Mouse (Mus musculus) kidney, postnatal 10 days (tissue): Measurements from ENCODE around the gene Iqgap2.

Experiments
- DNase-seq: peaks from one replicate; pipeline ENCODE4 v3.0.0; 2021; ENCODE audit warnings: mixed read lengths

Gene Iqgap2

GRCm38 (mm10) chr13:95777237-95777636 lies 114.5 kb downstream of the Iqgap2 start:
- DNase-seq = peak; percentile 86

DNA sequence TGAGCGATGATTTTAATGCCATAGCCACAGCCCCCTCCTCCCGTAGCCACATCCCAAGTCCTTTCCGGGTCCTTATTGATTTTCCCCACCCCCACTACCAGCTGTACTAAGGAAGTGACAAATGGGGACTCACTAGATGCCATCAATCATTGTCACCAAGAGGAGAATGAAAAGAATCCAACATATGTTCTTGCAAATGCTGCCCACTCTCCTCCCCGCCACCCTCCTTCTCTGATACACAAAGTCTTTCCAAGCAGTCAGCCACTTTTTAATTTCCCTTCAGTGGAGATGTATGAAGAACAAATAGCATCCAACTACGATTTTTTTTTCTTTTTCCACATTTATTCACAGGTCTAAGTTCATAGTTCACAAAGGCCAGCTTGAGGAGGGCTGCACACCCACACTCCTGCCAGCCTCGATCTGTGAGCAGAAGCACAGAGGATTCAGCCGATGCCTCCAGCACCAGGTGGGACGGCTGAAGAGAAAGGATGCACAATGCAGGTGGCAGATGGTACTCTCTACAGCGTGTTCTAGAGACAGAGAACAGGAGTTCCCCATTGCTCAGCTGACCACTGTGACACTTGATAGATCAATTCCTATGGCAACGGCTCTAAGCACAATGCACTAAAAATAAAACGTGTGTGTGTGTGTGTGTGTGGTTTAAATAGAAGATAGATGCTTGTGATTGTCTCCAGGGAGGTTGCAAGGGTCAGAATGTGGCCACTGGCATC lies 116.6 kb downstream of the Iqgap2 start:
- no peak for DNase-seq

GRCm38 (mm10) chr13:95765017-95765416 lies 126.7 kb downstream of the Iqgap2 start:
- peak; percentile 86 for DNase-seq

DNA sequence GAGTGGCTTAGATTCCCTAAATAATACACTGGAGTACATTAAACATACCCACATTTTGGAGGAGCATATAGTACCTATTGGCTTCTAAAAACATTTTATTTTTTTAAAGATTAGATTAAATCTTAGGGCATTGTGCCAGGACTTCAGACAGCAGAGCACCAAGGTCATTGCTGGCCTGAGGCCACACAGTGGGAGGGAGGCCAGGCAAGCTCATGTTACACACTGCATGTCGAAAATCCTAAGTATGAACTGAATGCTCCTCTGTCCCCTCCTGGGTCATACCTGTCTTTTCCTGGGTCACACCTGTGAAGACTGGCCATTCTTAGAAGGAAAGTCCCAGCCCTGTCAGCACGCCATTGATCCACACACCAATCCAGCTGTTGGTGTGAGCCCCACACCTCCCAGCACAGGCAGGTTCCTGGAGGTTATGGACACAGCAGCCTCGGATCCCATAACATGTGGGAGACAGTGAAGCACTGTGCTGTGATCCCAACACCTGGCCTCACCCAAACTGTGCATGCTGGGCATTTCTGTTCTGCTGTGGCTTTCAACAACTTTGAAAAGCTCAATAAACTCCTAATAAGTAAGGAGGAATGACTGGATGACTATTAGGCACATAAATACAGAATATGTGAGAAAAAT lies 127.7 kb downstream of the Iqgap2 start:
- DNase-seq = peak; percentile 69

DNA sequence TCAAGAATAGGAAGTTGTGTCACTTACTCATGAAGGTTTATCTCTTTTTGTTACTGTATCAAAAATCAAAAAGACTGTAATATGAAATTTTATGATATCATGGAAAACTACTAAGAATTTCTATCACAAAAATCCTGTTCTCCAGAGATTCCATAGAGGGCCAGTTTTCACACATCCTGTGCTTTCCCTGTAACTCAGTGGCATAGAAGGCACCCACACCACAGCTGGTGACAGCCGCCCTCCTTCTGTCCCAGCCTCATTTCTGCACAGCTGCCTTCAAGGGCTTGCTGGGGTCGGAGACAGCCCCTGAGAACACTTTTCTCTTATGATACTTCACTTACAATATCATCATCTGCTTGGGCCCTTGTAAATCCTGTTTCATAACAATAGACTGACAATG lies 131.9 kb downstream of the Iqgap2 start:
- DNase-seq = no peak

- DNase-seq = no peak
Observed at GRCm38 (mm10) chr13:95754285-95754684, 137.4 kb downstream of the Iqgap2 start.

DNA sequence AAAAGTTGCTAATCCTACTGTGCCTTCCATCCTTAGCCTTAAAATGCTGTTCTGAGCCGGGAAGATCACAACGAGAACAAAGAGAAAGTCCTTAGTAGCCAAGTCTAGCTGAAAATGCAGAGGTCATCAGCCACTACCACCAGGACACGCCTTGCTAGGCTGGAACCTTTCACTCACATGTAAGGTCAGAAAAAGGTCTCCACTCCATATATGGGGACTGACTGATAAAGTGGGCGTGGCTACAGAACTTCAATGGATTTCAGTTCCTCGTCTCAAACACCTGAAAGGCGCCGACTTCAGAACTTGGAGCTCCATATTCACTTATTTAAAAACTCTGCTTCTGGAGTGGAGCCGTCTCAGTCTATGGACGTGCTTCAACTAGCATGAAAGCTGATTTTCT lies 139.3 kb downstream of the Iqgap2 start:
- no peak for DNase-seq

- no peak for DNase-seq
Observed at GRCm38 (mm10) chr13:95747541-95747940, 144.2 kb downstream of the Iqgap2 start.

- DNase-seq = no peak
Observed at GRCm38 (mm10) chr13:95747101-95747500, 144.6 kb downstream of the Iqgap2 start.

DNA sequence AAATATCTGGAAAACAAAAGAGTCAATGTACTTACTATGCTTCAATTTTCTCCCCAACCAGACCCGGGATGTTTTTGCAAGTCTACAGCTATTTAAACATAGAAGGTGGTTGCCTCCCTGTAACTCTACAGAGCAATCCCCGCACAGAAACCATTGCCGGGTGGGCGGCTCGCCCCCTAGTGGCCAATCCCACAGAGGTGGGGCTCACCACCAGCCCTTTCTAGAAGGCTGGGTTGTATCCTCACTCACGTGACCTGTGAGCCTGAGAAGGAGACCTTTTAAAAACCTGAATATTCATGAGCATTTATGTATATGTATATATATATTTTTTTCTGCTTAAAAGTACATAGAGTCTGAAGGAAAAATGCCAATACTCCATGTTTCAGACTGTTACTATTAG lies 145.2 kb downstream of the Iqgap2 start:
- DNase-seq = peak; percentile 79

DNA sequence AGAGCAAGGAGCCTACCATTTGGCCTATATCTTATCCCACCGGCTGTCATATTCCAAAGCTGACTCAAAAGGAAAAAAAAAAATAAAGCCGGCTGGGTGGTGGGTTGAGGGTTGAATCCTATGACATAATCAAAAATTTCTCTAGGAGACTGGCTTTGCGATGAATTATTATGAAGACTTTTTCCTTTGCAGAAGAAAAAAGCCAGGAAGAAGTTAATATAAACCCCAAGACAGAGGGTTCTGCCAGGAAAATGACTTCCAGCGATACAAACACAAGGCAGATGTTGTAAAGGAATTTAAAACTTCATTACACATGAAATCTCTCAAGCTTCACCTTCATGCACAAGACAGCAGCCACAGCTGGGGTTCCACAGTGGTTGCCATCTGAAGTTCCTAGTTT lies 146.3 kb downstream of the Iqgap2 start:
- no peak for DNase-seq

- DNase-seq = no peak
Observed at GRCm38 (mm10) chr13:95742881-95743466, 148.7 kb downstream of the Iqgap2 start.

- DNase-seq = no peak
Observed at GRCm38 (mm10) chr13:95741813-95742689, 149.7 kb downstream of the Iqgap2 start.

GRCm38 (mm10) chr13:95739651-95740050 lies 152.1 kb downstream of the Iqgap2 start:
- DNase-seq = peak; percentile 48

DNA sequence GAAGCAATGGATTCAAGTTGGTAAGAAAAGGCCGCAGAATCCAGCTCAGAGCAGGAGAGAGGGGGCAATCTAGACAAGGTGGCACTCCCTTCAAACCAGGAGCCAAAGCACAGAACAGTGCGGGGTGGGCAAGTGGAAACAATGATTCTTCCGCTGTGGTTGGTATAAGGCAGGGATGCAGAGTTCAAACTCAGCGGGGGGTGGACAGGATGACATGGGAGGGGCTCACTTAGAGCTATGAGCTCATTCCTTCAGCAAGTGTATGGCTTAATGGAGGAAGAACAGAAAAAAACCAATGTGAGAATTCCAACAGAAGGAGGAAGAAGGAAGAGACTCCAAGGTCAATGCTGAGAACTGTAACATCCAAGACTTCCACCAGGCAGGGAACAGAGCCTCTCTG lies 161.2 kb downstream of the Iqgap2 start:
- DNase-seq = no peak

DNA sequence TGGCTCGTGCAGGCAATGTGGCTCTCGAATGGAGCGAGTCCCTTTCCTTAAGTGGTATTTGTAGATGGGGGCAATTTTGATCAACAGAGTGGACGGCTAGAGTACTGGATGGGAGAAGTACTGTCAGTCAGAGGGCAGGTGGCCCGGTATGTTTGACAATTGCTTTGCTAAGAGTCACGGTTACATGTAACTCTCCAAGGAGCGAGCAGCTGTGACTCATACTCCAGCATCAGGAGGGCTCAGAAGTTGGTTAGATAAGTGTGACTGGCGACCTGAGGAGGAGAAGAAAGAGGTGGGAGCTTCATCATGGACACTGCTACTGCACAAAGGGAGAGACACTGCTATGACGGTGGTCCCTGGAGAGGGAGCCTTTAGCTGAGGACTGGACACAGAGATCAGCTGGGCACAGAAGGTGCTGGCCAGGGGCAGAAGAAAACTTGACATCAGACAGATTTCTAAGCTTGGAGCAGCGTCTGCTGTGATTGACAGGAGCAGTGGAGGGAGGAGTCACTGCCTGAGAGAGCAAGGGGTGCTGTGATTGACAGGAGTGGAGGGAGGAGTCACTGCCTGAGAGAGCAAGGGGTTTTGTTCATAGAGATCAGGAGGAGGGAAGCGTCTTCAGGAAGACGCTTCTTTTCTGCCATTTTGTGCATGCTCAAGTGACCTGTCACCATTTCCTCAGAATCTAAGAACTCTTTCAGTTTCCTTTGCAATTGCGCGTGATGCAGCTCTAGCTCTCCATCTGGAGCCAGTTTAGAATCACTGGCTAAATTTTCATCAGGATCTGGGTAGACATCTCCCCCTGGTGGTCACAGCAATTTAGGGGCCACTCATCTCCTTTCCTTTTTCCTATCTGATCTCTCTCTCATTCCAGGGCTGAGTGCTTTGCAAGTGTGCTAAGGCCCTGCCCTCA lies 172.1 kb downstream of the Iqgap2 start:
- peak; percentile 81 for DNase-seq

GRCm38 (mm10) chr13:95715356-95715755 lies 176.4 kb downstream of the Iqgap2 start:
- DNase-seq = no peak

DNA sequence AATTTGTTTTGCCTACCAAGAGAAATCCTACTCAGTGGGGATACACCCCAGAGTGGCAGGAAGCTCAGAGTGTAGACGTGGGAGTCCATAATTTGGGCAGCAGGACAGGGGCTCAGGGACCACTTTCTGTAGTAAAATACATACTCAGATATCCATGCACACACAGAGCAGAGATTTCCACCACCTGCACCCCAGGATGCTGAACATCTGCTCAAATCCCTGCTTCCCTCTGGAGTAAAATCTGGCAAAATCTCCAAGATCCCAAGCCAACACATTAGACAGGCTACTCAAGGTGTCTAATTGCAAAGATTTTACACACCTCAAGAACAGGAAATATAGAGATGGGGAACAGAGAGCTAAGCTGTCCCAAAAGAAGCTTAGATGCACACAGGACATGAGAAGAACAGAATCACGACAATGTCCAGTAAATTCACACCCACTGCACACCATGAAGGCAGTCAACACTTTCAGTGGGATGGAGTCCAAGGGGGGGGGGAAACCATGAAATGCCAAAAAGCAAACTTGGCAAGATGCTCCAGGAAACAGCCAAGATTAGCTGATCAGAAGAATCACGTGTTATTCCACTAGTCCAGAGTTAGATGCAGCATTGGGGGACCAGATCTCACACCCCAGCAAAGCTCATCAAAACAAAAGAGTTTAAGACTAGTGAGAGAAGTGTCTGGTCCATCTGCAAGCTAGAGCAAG lies 177.3 kb downstream of the Iqgap2 start:
- DNase-seq = no peak

DNA sequence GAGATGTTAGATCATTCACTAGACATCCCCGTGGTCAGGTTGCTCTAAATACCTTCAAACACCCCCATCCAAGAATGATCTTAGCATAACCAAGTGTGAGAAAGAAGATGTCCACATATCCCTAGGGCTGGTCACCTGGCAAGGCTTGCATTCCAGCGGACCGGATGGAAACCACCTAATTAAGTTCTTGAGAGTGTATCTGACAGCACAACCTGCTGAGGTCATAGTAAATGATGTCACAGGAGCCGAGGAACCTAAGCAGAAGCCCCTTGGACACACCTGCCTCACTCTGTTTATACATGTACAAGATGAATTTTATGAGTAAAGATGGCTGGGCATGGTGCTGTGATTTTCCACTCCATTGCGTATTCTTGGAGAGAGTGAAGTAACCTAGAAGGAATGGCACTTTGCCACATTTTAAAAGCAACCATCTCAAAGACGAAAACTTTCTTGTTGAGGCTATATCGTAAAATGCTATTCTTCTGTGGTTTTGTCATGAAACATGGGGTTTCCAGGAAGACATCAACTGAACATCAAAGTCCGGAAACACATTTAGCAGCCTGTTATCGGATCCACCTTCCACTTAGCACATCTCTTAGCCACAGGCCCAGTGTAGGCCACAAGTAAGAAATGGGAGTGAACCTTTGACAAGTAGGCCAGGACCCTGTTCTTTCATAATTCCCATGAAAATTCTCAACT lies 179.0 kb downstream of the Iqgap2 start:
- DNase-seq = no peak

DNA sequence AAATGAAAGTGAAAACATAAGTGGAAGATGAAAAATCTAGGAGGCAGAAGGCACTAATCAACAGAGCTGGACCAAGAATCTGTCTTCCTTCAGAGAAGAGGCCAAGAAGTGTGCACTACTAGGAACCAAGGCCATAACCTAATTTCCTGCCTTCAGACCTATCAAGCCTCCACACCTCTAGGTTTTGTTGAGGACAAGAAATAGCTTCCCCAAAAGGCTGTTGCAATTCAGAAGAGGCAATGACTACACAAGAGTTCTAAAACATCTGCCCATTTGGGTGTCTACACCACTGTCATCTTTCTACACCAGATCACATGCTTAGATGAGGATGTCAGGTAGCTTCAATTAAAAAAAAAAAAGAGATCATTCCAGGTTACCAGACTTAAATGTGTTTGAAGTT lies 179.7 kb downstream of the Iqgap2 start:
- DNase-seq = no peak

- no peak for DNase-seq
Observed at GRCm38 (mm10) chr13:95705589-95705988, 186.1 kb downstream of the Iqgap2 start.
